Mouse (Mus musculus): ENCODE results near the gene Snap25.

DNA sequence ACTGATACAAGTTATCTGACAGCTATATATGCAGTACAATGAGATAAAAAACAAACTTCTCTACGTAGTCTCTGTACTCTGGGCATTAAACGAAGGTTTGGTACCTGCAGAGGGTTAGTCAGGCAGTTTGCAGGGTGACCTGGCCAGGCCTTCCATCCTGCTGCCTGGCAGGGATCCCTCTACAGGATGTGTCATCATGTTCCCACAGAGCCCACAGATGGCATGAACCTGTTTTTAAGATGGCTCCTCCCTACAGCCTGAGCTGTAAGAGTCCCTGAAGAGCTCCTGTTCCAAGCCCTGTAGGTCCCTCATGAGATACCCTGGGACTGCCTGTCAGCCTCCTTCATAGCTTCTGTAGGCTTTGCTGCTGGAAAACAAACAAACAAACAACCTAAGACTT, 29.0 kb downstream of the Snap25 start:
- TF ChIP-seq CTCF (IDR thresholded peaks at IDR 0.05) (no peak), POLR2A (IDR thresholded peaks at IDR 0.05; ENCODE audit: insufficient read depth, low read depth, low read length) (no peak)
